ENCODE assay signal across 8 mouse cellular contexts in genomic region chr2:155050504-155051236, GRCm38 (mm10). TPM values are rescaled to one million over a fixed set of nuclear protein-coding genes. Genes with fewer than 3 reads are reported as not detected.
DNase-seq lines count a peak whose midpoint lies in the region; ATAC-seq and TF ChIP-seq lines count a peak whose summit lies in the region.

No protein-coding gene starts in this region.

- H3K4me3 ChIP-seq in bone marrow macrophage, adult 2 months (ENCODE audit: insufficient read depth, low read length) = peak overlapping the region; percentile 59
- peak overlapping the region; percentile 41 for H3K4me3 ChIP-seq in embryonic fibroblast, embryonic 13.5 days (ENCODE audit: insufficient read depth, low read length)
- peak overlapping the region; percentile 42 for H3K4me3 ChIP-seq in heart, embryonic 11.5 days (ENCODE audit: low read depth, low read length)
- peak overlapping the region; percentile 67 for H3K4me3 ChIP-seq in kidney, embryonic 16.5 days (ENCODE audit: low read length)
- H3K4me3 ChIP-seq in liver, adult 2 months (ENCODE audit: insufficient read depth, low read depth, low read length) = peak overlapping the region; percentile 58
- peak overlapping the region; percentile 36 for H3K4me3 ChIP-seq in myocyte

- H3K79me2 ChIP-seq in liver, adult 2 months (ENCODE audit: control insufficient read depth, insufficient read depth, low read length) = no peaks in the 10 kb centered on the region
- no peaks in the 10 kb centered on the region for H3K79me2 ChIP-seq in myocyte (ENCODE audit: control insufficient read depth, insufficient read depth)

- TF ChIP-seq POLR2A in bone marrow macrophage, adult 2 months (IDR thresholded peaks at IDR 0.05; ENCODE audit: borderline replicate concordance, low read depth, low read length) = peak; percentile 63; the same call in 1 of the 2 replicates
- TF ChIP-seq POLR2A in embryonic fibroblast, embryonic 13.5 days (IDR thresholded peaks at IDR 0.05; ENCODE audit: low read depth, low read length) = peak; percentile 93
- TF ChIP-seq POLR2A in liver, adult 2 months (IDR thresholded peaks at IDR 0.05; ENCODE audit: extremely low read depth, insufficient read depth, low read length) = peak; percentile 98
- TF ChIP-seq POLR2A in myocyte (IDR thresholded peaks at IDR 0.05; ENCODE audit: insufficient read length, low read depth) = peak; percentile 95

- DNase-seq in A20 (ENCODE audit: low read depth, low spot score) = peak; percentile 97
- peak; percentile 77 for DNase-seq in liver, adult 2 months (ENCODE audit: extremely low read depth, low read depth, low spot score)
- peak; percentile 98 for DNase-seq in splenic B cell, adult 2 months (ENCODE audit: low read depth, low spot score)

- no peak for TF ChIP-seq CTCF in bone marrow macrophage, adult 2 months (IDR thresholded peaks at IDR 0.05; ENCODE audit: low read depth, low read length)
- no peak for TF ChIP-seq CTCF in embryonic fibroblast, embryonic 13.5 days (IDR thresholded peaks at IDR 0.05; ENCODE audit: borderline replicate concordance, insufficient read depth, low read length)
- TF ChIP-seq CTCF in liver, adult 2 months (IDR thresholded peaks at IDR 0.05; ENCODE audit: low read depth, low read length) = no peak

- H3ac ChIP-seq in myocyte (ENCODE audit: control insufficient read depth, insufficient read length) = no peak overlapping the region

- no peaks in the 10 kb centered on the region for H3K36me3 ChIP-seq in heart, embryonic 11.5 days (ENCODE audit: control insufficient read depth, insufficient read depth, low read length)
- no peaks in the 10 kb centered on the region for H3K36me3 ChIP-seq in kidney, embryonic 16.5 days (ENCODE audit: insufficient read depth, low read length)
- H3K36me3 ChIP-seq in liver, adult 2 months (ENCODE audit: control insufficient read depth, insufficient read depth, low read length) = no peaks in the 10 kb centered on the region
- no peaks in the 10 kb centered on the region for H3K36me3 ChIP-seq in myocyte (ENCODE audit: control insufficient read depth, insufficient read depth)
- H3K36me3 ChIP-seq in splenic B cell, adult 2 months (ENCODE audit: control insufficient read depth, insufficient read depth, low read length, poor library complexity, severe bottlenecking) = no peaks in the 10 kb centered on the region

- peak overlapping the region; percentile 73 for H3K27ac ChIP-seq in bone marrow macrophage, adult 2 months (ENCODE audit: insufficient read depth, low read depth, low read length)
- H3K27ac ChIP-seq in embryonic fibroblast, embryonic 13.5 days (ENCODE audit: insufficient read depth, low read length) = peak overlapping the region; percentile 72
- peak overlapping the region; percentile 22 for H3K27ac ChIP-seq in heart, embryonic 11.5 days (ENCODE audit: low read depth, low read length)
- H3K27ac ChIP-seq in kidney, embryonic 16.5 days (ENCODE audit: low read length) = peak overlapping the region; percentile 71
- peak overlapping the region; percentile 99 for H3K27ac ChIP-seq in liver, adult 2 months (replicated peaks; ENCODE audit: insufficient read depth, low read depth, low read length)

- H3K27me3 ChIP-seq in heart, embryonic 11.5 days (ENCODE audit: control insufficient read depth, insufficient read depth, low read length) = no peaks in the 10 kb centered on the region
- H3K27me3 ChIP-seq in kidney, embryonic 16.5 days (ENCODE audit: insufficient read depth, low read length) = no peaks in the 10 kb centered on the region
- H3K27me3 ChIP-seq in liver, adult 2 months (ENCODE audit: control insufficient read depth, insufficient read depth, low read length) = no peaks in the 10 kb centered on the region
- H3K27me3 ChIP-seq in myocyte (ENCODE audit: control insufficient read depth, insufficient read depth, insufficient read length) = no peaks in the 10 kb centered on the region
- H3K27me3 ChIP-seq in splenic B cell, adult 2 months (ENCODE audit: control insufficient read depth, insufficient read depth, low read length, poor library complexity, severe bottlenecking) = no peaks in the 10 kb centered on the region

- ATAC-seq in heart, embryonic 11.5 days (replicated peaks; ENCODE audit: insufficient number of reproducible peaks, low FRiP score, low TSS enrichment) = peak; percentile 94
- peak; percentile 96 for ATAC-seq in kidney, embryonic 16.5 days (ENCODE audit: low FRiP score, low TSS enrichment)

- peak overlapping the region; percentile 77 for H3K4me2 ChIP-seq in heart, embryonic 11.5 days
- peak overlapping the region; percentile 66 for H3K4me2 ChIP-seq in kidney, embryonic 16.5 days (replicated peaks; ENCODE audit: low read depth, low read length)
- H3K4me2 ChIP-seq in myocyte (ENCODE audit: low read depth) = peak overlapping the region; percentile 95

- under 1% methylated on average over 45 of the region's 45 CpGs for WGBS in heart, embryonic 11.5 days (ENCODE audit: insufficient replicate concordance)
- under 1% methylated on average over 45 of the region's 45 CpGs for WGBS in kidney, embryonic 16.5 days
- WGBS in liver, adult 2 months = under 1% methylated on average over 45 of the region's 45 CpGs

- H3K9ac ChIP-seq in heart, embryonic 11.5 days (ENCODE audit: low read depth, low read length) = peak overlapping the region; percentile 68
- peak overlapping the region; percentile 75 for H3K9ac ChIP-seq in kidney, embryonic 16.5 days (replicated peaks; ENCODE audit: low read length)
- H3K9ac ChIP-seq in liver, adult 2 months (ENCODE audit: low read depth, low read length) = peak overlapping the region; percentile 76

- no peaks in the 10 kb centered on the region for H3K9me3 ChIP-seq in heart, embryonic 11.5 days (replicated peaks; ENCODE audit: control insufficient read depth, low read length)
- no peaks in the 10 kb centered on the region for H3K9me3 ChIP-seq in kidney, embryonic 16.5 days (ENCODE audit: low read length)

- H3K4me1 ChIP-seq in bone marrow macrophage, adult 2 months (ENCODE audit: control insufficient read depth, insufficient read depth, low read length) = peaks cover 27% of the 10 kb centered on the region
- 0 out of 2 replicates have a peak, but pooled peaks cover 8% of the 10 kb centered on the region for H3K4me1 ChIP-seq in embryonic fibroblast, embryonic 13.5 days (ENCODE audit: control insufficient read depth, insufficient read depth, low read length)
- peaks cover 13% of the 10 kb centered on the region for H3K4me1 ChIP-seq in heart, embryonic 11.5 days (ENCODE audit: control insufficient read depth, insufficient read depth, low read length)
- H3K4me1 ChIP-seq in kidney, embryonic 16.5 days (ENCODE audit: insufficient read depth, low read length) = peaks cover 13% of the 10 kb centered on the region
- peaks cover 28% of the 10 kb centered on the region for H3K4me1 ChIP-seq in liver, adult 2 months (ENCODE audit: control insufficient read depth, insufficient read depth, low read length)

TF ChIP-seq in myocyte, 11 proteins besides CTCF, POLR2A, EP300 and RAD21:
- TF ChIP-seq TCF3 (IDR thresholded peaks at IDR 0.05; ENCODE audit: insufficient read length, low read depth) (peak; percentile 96), POLR2AphosphoS2 (IDR thresholded peaks at IDR 0.05; ENCODE audit: insufficient read length, low read depth) (peak; percentile 97), CEBPB (IDR thresholded peaks at IDR 0.05; ENCODE audit: insufficient read depth, poor library complexity, severe bottlenecking) (no peak), TCF12 (IDR thresholded peaks at IDR 0.05; ENCODE audit: insufficient read depth, poor library complexity, severe bottlenecking) (peak; percentile 89), REST (IDR thresholded peaks at IDR 0.05; ENCODE audit: insufficient read depth, insufficient read length) (no peak), MYOG (IDR thresholded peaks at IDR 0.05; ENCODE audit: control insufficient read depth in 1 of 3, insufficient read depth in 1 of 3, insufficient read length in 2 of 3, low read depth in 2 of 3) (peak; percentile 86 to 100 (median 100)), USF1 (IDR thresholded peaks at IDR 0.05; ENCODE audit: low read depth) (no peak), E2F4 (IDR thresholded peaks at IDR 0.05; ENCODE audit: insufficient read depth) (no peak), SRF (IDR thresholded peaks at IDR 0.05; ENCODE audit: control insufficient read depth, insufficient read length, low read depth) (peak; percentile 40), MAX (IDR thresholded peaks at IDR 0.05; ENCODE audit: low read depth) (no peak), MYOD1 (IDR thresholded peaks at IDR 0.05; ENCODE audit: control insufficient read depth in 1 of 3, insufficient read length in 2 of 3, low read depth in 2 of 3) (peak in 2 of 3 experiments; percentile 99 to 100)

RNA-seq across cellular contexts. Expression of gene Ahcy, which starts 23.6 kb away (rescaled TPM):
- 3.6 and 7.8 TPM in 2 replicates for polyA plus RNA-seq in bone marrow macrophage, adult 2 months (2012; ENCODE audit: insufficient read depth, insufficient read length, missing spikeins)
- 52.0 and 52.2 TPM in 2 replicates for polyA plus RNA-seq in embryonic fibroblast, embryonic 13.5 days (2011; ENCODE audit: insufficient read length, low read depth, missing spikeins)
- 59.0 and 59.8 TPM in 2 replicates for polyA plus RNA-seq in heart, embryonic 11.5 days (2014; fragmentation: Nextera tagmentation; extraction: Ambion mirVana)
- polyA plus RNA-seq in kidney, embryonic 16.5 days (2015; fragmentation: Nextera tagmentation; extraction: Ambion mirVana) = 79.2 and 82.7 TPM in 2 replicates
- 1,859 and 1,996 TPM in 2 replicates for total RNA-seq in liver, adult 2 months (2014; rRNA removed)
- 1,364 and 1,580 TPM in 2 replicates for polyA plus RNA-seq in liver, adult 2 months (2012; rRNA removed)
- polyA plus RNA-seq in myocyte (2012; fragmentation: generic; extraction: Trizol) = 39.7 TPM

RNA-seq across cellular contexts. Expression of gene Gm14226, which starts 32.6 kb away (rescaled TPM):
- polyA plus RNA-seq in bone marrow macrophage, adult 2 months (2012; ENCODE audit: insufficient read depth, insufficient read length, missing spikeins) = not detected in 2 replicates
- polyA plus RNA-seq in embryonic fibroblast, embryonic 13.5 days (2011; ENCODE audit: insufficient read length, low read depth, missing spikeins) = 0.21 TPM in 1 of 2 replicates, not detected in the other
- 2.1 and 2.2 TPM in 2 replicates for polyA plus RNA-seq in heart, embryonic 11.5 days (2014; fragmentation: Nextera tagmentation; extraction: Ambion mirVana)
- 1.9 and 2.1 TPM in 2 replicates for polyA plus RNA-seq in kidney, embryonic 16.5 days (2015; fragmentation: Nextera tagmentation; extraction: Ambion mirVana)
- total RNA-seq in liver, adult 2 months (2014; rRNA removed) = under 0.01 TPM in 1 of 2 replicates, not detected in the other
- polyA plus RNA-seq in liver, adult 2 months (2012; rRNA removed) = 0.02 TPM in 1 of 2 replicates, not detected in the other
- polyA plus RNA-seq in myocyte (2012; fragmentation: generic; extraction: Trizol) = not detected

Comparison
In these comparisons a context has a peak if more than half of its experiments do, and no peak if none do; other contexts are left out.
1. Peak in every context shown above with its lines: DNase-seq, ATAC-seq, H3K4me3 ChIP-seq and H3K27ac ChIP-seq.
2. H3K27ac ChIP-seq: peak in every context shown above with its lines; median percentile 99 in liver, adult 2 months; 73 in bone marrow macrophage, adult 2 months; 72 in embryonic fibroblast, embryonic 13.5 days; 71 in kidney, embryonic 16.5 days; 22 in heart, embryonic 11.5 days.
3. RNA of gene Ahcy, which starts 23.6 kb away (polyA plus RNA-seq): 1,364 to 1,580 TPM in liver, adult 2 months; 79.2 to 82.7 TPM in kidney, embryonic 16.5 days, 59.0 to 59.8 TPM in heart, embryonic 11.5 days, 52.0 to 52.2 TPM in embryonic fibroblast, embryonic 13.5 days, 39.7 TPM in myocyte (single experiment) and 3.6 to 7.8 TPM in bone marrow macrophage, adult 2 months; every median in the first group is over 10 times any median in the second.